Mouse (Mus musculus) myocyte (in vitro differentiated cells): ENCODE data around the gene Tle3.

Experiments used
- CEBPB ChIP-seq: IDR thresholded peaks from 2 replicates; pipeline ENCODE4 v1.6.1; 2011; ENCODE audit warnings: mild to moderate bottlenecking, moderate library complexity; ENCODE audit not compliant: poor library complexity, insufficient read depth, severe bottlenecking
- MAX ChIP-seq: IDR thresholded peaks from one replicate; pipeline ENCODE4 v1.6.1; 2011; ENCODE audit warnings: low read depth, mild to moderate bottlenecking, control low read depth
- MYOD1 ChIP-seq, 3 experiments: IDR thresholded peaks; one replicate each; pipeline ENCODE4 v1.6.1; 2011; ENCODE audit warnings: control low read depth in 2 of 3, low read depth in 2 of 3, mild to moderate bottlenecking in 2 of 3, moderate library complexity in 1 of 3; ENCODE audit not compliant: insufficient read length in 2 of 3, control insufficient read depth in 1 of 3
- MYOG ChIP-seq, 3 experiments: IDR thresholded peaks; one replicate each; pipeline ENCODE4 v1.6.1; 2011; ENCODE audit warnings: control low read depth in 2 of 3, low read depth in 2 of 3, mild to moderate bottlenecking in 2 of 3; ENCODE audit not compliant: insufficient read length in 2 of 3, control insufficient read depth in 1 of 3, insufficient read depth in 1 of 3
- POLR2A ChIP-seq: IDR thresholded peaks from one replicate; pipeline ENCODE4 v1.6.1; 2011; ENCODE audit warnings: low read depth, mild to moderate bottlenecking, control low read depth, moderate library complexity; ENCODE audit not compliant: insufficient read length
- POLR2AphosphoS2 ChIP-seq: IDR thresholded peaks from one replicate; pipeline ENCODE4 v1.6.1; 2011; ENCODE audit warnings: low read depth, control low read depth; ENCODE audit not compliant: insufficient read length
- REST ChIP-seq: IDR thresholded peaks from one replicate; pipeline ENCODE4 v1.6.1; 2011; ENCODE audit warnings: mild to moderate bottlenecking, control low read depth, moderate library complexity; ENCODE audit not compliant: insufficient read depth, insufficient read length
- TCF12 ChIP-seq: IDR thresholded peaks from one replicate; pipeline ENCODE4 v1.6.1; 2011; ENCODE audit warnings: mild to moderate bottlenecking, control low read depth; ENCODE audit not compliant: poor library complexity, insufficient read depth, severe bottlenecking
- USF1 ChIP-seq: IDR thresholded peaks from one replicate; pipeline ENCODE4 v1.6.1; 2011; ENCODE audit warnings: low read depth, mild to moderate bottlenecking, control low read depth, moderate library complexity

DNA sequence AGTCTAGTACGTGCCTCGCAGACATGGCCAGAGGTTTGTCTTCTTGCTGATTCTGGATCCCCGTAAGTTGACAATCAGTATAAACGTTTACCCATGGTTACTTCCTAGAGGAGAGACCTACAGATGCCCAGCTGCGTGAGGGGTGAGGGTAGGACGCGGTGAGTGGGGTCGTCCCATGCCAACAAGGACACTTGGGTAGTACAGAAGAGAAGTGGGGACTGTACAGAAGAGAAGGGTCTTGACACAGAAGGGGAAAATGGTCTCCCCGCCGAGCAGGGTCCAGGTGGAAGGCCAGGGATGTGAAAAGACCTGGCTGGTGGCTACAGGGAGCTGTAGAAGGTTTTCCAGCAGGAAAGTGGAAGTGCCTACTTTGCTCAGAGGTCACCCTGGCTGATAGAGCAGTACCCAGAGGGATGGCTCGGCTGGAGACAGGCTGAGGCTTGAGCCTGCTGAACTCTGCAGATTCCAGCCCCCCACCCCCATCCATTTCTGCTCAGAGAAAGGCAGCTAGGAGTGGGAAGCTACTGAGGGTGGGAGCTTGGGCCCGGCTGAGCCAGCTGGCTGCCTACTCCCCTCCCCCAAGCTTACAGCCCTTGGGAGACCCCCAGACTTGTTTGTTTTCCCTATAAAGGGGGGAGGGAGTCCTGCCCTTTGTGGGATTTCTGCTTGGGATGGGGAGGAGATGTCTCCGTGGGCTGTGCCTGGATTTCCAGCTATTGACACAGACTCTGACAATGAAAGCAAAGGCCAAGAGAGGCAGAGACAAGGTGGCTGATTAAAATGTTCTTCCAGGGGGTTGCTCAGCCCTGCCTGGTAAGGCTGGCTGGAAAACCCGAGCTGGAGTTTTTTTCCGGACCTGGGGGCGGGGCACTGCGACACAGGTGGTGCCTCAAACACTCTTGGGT is 11.2 kb upstream of the Tle3 start:
- TF ChIP-seq MAX (no peak), TCF12 (no peak), POLR2A (no peak), REST (no peak), USF1 (no peak), CEBPB (peak; percentile 26; the same call in 1 of the 2 replicates), POLR2AphosphoS2 (no peak), MYOG (IDR thresholded peaks at IDR 0.05; ENCODE audit: control insufficient read depth in 1 of 3, insufficient read depth in 1 of 3, insufficient read length in 2 of 3, low read depth in 2 of 3) (no peak), MYOD1 (IDR thresholded peaks at IDR 0.05; ENCODE audit: control insufficient read depth in 1 of 3, insufficient read length in 2 of 3, low read depth in 2 of 3) (no peak)
